Mouse (Mus musculus) hindbrain, embryonic 12.5 days (tissue): ENCODE results near the gene Grik3. TPM values are rescaled to one million over a fixed set of nuclear protein-coding genes. Genes with fewer than 3 reads are reported as not detected.

ENCODE experiments used
- ATAC-seq: fragments of 200-750 bp; cut with Nextera tagmentation; 2 replicates; pipeline ENCODE4 v1.8.0; 2017; ENCODE audit warnings: moderate TSS enrichment; ENCODE audit not compliant: low FRiP score
- H3K27ac ChIP-seq: fragments of 300-500 bp; sonication (generic); 2 replicates; pipeline ENCODE4 v1.5.1; 2016; ENCODE audit warnings: mild to moderate bottlenecking
- H3K27me3 ChIP-seq: fragments of 300-500 bp; sonication (generic); 2 replicates; pipeline ENCODE4 v1.6.1; 2016; ENCODE audit warnings: mild to moderate bottlenecking
- H3K36me3 ChIP-seq: fragments of 300-500 bp; sonication (generic); 2 replicates; pipeline ENCODE4 v1.6.1; 2016; ENCODE audit warnings: mild to moderate bottlenecking
- H3K4me1 ChIP-seq: fragments of 300-500 bp; sonication (generic); 2 replicates; pipeline ENCODE4 v1.6.1; 2016
- H3K4me2 ChIP-seq: fragments of 300-500 bp; sonication (generic); replicated peaks from 2 replicates; pipeline ENCODE4 v1.6.1; 2016; ENCODE audit warnings: mild to moderate bottlenecking
- H3K4me3 ChIP-seq: fragments of 300-500 bp; sonication (generic); 2 replicates; pipeline ENCODE4 v1.5.1; 2016; ENCODE audit warnings: mild to moderate bottlenecking
- H3K9ac ChIP-seq: fragments of 300-500 bp; sonication (generic); 2 replicates; pipeline ENCODE4 v1.6.1; 2016; ENCODE audit warnings: mild to moderate bottlenecking, moderate library complexity
- H3K9me3 ChIP-seq: fragments of 300-500 bp; sonication (generic); replicated peaks from 2 replicates; pipeline ENCODE4 v1.6.1; 2016; ENCODE audit warnings: mild to moderate bottlenecking
- WGBS: fragments of 180-500 bp; shearing (Covaris S2); methylation state at CpG from one replicate; pipeline ENCODE4 v1.1.7; 2016; 5-methylcytosine and 5-hydroxymethylcytosine counted together
- polyA plus RNA-seq: library from polyadenylated mRNA; unstranded; fragments of >200 nt; fragmentation: Nextera tagmentation; extraction: Ambion mirVana; gene quantifications from 2 replicates; pipeline ENCODE4 v1.2.1, GENCODE M21; 2016

The Grik3 gene
- polyA plus RNA-seq, 1 experiment from 2014 or later, result 3.8 TPM

GRCm38 (mm10) chr4:125696182-125696939 lies 205.9 kb downstream of the Grik3 start:
- Histone ChIP-seq H3K27me3 (peaks cover 8% of the 10 kb centered on the region; the same call in 1 of the 2 replicates), H3K9ac (no peak overlapping the region), H3K36me3 (no peaks in the 10 kb centered on the region; the same call in 1 of the 2 replicates), H3K9me3 (no peaks in the 10 kb centered on the region), H3K27ac (peak overlapping the region; percentile 62), H3K4me1 (peaks cover 31% of the 10 kb centered on the region), H3K4me3 (no peak overlapping the region), H3K4me2 (peak overlapping the region; percentile 5; the same call in 1 of the 2 replicates)
- peak; percentile 96 for ATAC-seq
- 10% methylated on average over 18 of the region's 18 CpGs for WGBS

DNA sequence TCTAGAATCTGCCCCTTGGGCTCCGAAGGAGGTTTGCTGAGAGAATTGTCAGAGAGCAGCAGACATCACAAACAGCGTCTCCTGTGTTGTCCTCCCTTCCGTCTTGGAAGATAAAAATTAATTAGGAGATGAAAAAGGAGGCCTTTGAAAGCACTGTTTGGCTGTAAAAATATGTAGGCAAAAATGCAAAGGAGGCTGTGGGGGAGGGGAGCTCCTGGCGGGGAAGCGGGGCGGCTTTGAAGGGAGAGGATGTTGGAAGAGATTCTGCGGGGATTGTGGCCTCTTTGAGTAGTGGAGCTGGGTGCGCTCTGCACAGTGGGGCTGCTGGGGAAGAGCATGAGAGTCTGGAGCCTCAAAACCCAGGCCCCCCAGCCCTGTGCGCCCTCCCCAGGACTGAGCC lies 207.1 kb downstream of the Grik3 start:
- Histone ChIP-seq H3K4me2 (no peak overlapping the region), H3K27ac (no peak overlapping the region), H3K4me3 (no peak overlapping the region), H3K9ac (peak overlapping the region; percentile 44), H3K4me1 (peaks cover 33% of the 10 kb centered on the region), H3K27me3 (peaks cover 10% of the 10 kb centered on the region; the same call in 1 of the 2 replicates), H3K9me3 (no peaks in the 10 kb centered on the region), H3K36me3 (no peaks in the 10 kb centered on the region)
- WGBS, result 18% methylated on average over 9 of the region's 9 CpGs
- ATAC-seq, result no peak

GRCm38 (mm10) chr4:125699056-125699455 lies 208.6 kb downstream of the Grik3 start:
- Histone ChIP-seq H3K27ac (no peak overlapping the region), H3K36me3 (no peaks in the 10 kb centered on the region), H3K9ac (no peak overlapping the region), H3K4me2 (no peak overlapping the region), H3K4me1 (peaks cover 40% of the 10 kb centered on the region), H3K27me3 (peaks cover 10% of the 10 kb centered on the region; the same call in 1 of the 2 replicates), H3K4me3 (no peak overlapping the region), H3K9me3 (no peaks in the 10 kb centered on the region)
- no peak for ATAC-seq
- 83% methylated on average over 7 of the region's 7 CpGs for WGBS

- Histone ChIP-seq H3K4me2 (no peak overlapping the region), H3K9ac (no peak overlapping the region), H3K4me1 (peaks cover 40% of the 10 kb centered on the region), H3K9me3 (no peaks in the 10 kb centered on the region), H3K36me3 (0 out of 2 replicates have a peak, but pooled peaks cover 5% of the 10 kb centered on the region), H3K27ac (no peak overlapping the region), H3K27me3 (peaks cover 18% of the 10 kb centered on the region; the same call in 1 of the 2 replicates), H3K4me3 (no peak overlapping the region)
- no peak for ATAC-seq
- 73% methylated on average over 8 of the region's 8 CpGs for WGBS
Measured at GRCm38 (mm10) chr4:125700331-125700730, 209.8 kb downstream of the Grik3 start.

DNA sequence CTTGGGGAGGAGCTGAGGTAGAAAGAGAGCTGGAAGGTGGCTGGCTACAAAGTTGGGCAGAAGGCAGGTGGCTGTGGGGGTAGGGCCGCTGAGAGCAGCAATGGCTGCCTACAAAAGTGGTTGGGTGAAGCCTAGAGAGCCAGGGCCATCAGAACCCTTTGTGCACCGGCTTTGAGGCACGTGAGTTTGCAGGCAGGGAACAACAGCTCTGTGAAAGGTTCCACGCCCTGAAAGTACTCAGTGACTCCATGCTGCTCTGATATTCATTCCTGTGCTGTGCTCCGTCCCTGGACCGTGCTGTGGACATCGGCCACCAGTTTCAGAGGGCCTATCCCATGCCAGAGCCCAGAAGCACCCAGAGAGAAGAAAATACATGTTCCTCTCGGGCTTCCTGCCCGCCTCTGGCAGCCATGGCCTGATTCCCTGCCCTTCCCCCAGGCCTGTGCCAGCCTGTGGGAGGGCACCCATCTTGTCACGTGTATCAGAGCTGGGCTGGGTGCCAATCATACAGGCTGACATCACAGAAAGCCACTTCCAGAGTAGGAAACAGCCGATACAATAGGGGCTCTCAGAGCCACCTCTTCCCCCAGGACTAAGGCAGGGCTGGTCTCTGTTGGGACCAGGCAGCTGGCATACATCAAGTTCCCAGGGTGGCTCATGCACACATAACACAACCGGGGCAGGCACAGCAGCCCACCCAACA lies 212.3 kb downstream of the Grik3 start:
- 0 out of 2 replicates have a peak overlapping the region, but pooled peaks have one; percentile 35 for H3K27ac ChIP-seq
- H3K27me3 ChIP-seq, result peaks cover 18% of the 10 kb centered on the region; the same call in 1 of the 2 replicates
- 77% methylated on average over 12 of the region's 12 CpGs for WGBS
- peaks cover 16% of the 10 kb centered on the region for H3K4me1 ChIP-seq
- no peak overlapping the region for H3K9ac ChIP-seq
- H3K36me3 ChIP-seq, result peaks cover 6% of the 10 kb centered on the region; the same call in 1 of the 2 replicates
- H3K9me3 ChIP-seq, result no peaks in the 10 kb centered on the region
- ATAC-seq, result peak; percentile 58
- no peak overlapping the region for H3K4me2 ChIP-seq
- no peak overlapping the region for H3K4me3 ChIP-seq

- 0 out of 2 replicates have a peak overlapping the region, but pooled peaks have one; percentile 35 for H3K27ac ChIP-seq
- H3K9me3 ChIP-seq, result no peaks in the 10 kb centered on the region
- ATAC-seq, result peak; percentile 40
- 46% methylated on average over 4 of the region's 4 CpGs for WGBS
- H3K4me2 ChIP-seq, result no peak overlapping the region
- H3K36me3 ChIP-seq, result peaks cover 12% of the 10 kb centered on the region
- H3K4me3 ChIP-seq, result no peak overlapping the region
- peaks cover 11% of the 10 kb centered on the region; the same call in 1 of the 2 replicates for H3K4me1 ChIP-seq
- no peak overlapping the region for H3K9ac ChIP-seq
- H3K27me3 ChIP-seq, result peaks cover 17% of the 10 kb centered on the region; the same call in 1 of the 2 replicates
Measured at GRCm38 (mm10) chr4:125703310-125703690, 212.8 kb downstream of the Grik3 start.

DNA sequence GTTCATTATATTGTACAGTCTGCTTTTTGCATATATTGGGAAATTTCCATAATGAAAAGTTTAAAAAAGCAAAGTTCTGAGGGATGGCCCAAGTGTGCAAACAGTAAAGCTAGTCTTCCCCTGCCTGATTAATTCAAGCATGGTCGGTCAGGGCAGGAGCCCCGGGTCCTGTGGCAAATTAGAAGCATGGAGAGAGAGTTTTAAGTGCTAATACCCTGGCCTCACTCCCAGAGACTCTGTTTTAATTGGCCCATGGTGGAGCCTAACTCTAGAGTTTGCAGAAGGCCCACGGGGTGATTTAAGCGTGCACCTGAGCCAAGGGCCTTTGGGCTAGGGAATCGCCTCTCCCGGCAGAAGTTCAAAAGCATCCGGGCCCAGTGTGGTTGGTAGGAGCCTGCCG lies 215.2 kb downstream of the Grik3 start:
- Histone ChIP-seq H3K9ac (no peak overlapping the region), H3K4me1 (peaks cover 11% of the 10 kb centered on the region; the same call in 1 of the 2 replicates), H3K27ac (no peak overlapping the region), H3K4me2 (no peak overlapping the region), H3K4me3 (no peak overlapping the region), H3K36me3 (peaks cover 19% of the 10 kb centered on the region), H3K27me3 (peaks cover 17% of the 10 kb centered on the region; the same call in 1 of the 2 replicates), H3K9me3 (no peaks in the 10 kb centered on the region)
- WGBS, result 73% methylated on average over 8 of the region's 8 CpGs
- ATAC-seq, result no peak

- ATAC-seq, result no peak
- WGBS, result 79% methylated on average over 10 of the region's 10 CpGs
- Histone ChIP-seq H3K9ac (no peak overlapping the region), H3K27ac (no peak overlapping the region), H3K4me1 (peaks cover 5% of the 10 kb centered on the region; the same call in 1 of the 2 replicates), H3K36me3 (peaks cover 19% of the 10 kb centered on the region), H3K4me2 (no peak overlapping the region), H3K27me3 (0 out of 2 replicates have a peak, but pooled peaks cover 6% of the 10 kb centered on the region), H3K4me3 (no peak overlapping the region), H3K9me3 (no peaks in the 10 kb centered on the region)
Measured at GRCm38 (mm10) chr4:125709716-125710115, 219.2 kb downstream of the Grik3 start.

GRCm38 (mm10) chr4:125717881-125718280 lies 227.4 kb downstream of the Grik3 start:
- no peak overlapping the region for H3K4me2 ChIP-seq
- H3K27ac ChIP-seq, result peak overlapping the region; percentile 62; the same call in 1 of the 2 replicates
- 51% methylated on average over 5 of the region's 6 CpGs for WGBS
- no peaks in the 10 kb centered on the region for H3K36me3 ChIP-seq
- no peaks in the 10 kb centered on the region; the same call in none of the 2 replicates for H3K27me3 ChIP-seq
- peaks cover 42% of the 10 kb centered on the region for H3K4me1 ChIP-seq
- no peak overlapping the region for H3K9ac ChIP-seq
- ATAC-seq, result no peak
- no peaks in the 10 kb centered on the region for H3K9me3 ChIP-seq
- H3K4me3 ChIP-seq, result no peak overlapping the region

GRCm38 (mm10) chr4:125718429-125719140 lies 228.1 kb downstream of the Grik3 start:
- ATAC-seq, result peak; percentile 34
- peaks cover 42% of the 10 kb centered on the region for H3K4me1 ChIP-seq
- no peaks in the 10 kb centered on the region for H3K36me3 ChIP-seq
- H3K4me3 ChIP-seq, result no peak overlapping the region
- H3K4me2 ChIP-seq, result no peak overlapping the region
- H3K27me3 ChIP-seq, result peaks cover 1% of the 10 kb centered on the region
- H3K9ac ChIP-seq, result no peak overlapping the region
- H3K9me3 ChIP-seq, result no peaks in the 10 kb centered on the region
- H3K27ac ChIP-seq, result peak overlapping the region; percentile 62
- WGBS, result 30% methylated on average over 18 of the region's 18 CpGs

DNA sequence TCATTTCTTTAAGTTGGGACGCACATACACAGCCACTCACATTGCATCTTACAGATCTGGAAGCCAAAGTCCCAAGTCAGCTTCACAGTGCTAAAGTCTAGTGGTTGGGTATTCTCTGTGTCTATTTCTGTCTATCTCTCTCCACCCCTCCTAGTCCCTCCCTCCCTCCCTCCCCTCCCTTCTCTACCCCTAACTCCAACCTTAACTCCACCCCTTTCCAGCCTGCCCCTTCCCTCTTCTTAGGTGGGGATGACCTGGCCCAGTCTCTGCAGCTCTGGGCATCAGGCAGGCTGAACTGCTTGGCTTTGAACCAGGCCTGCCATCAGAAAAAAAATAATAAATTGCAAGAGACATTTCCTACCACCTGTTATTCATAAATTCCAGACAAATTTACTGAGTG lies 235.7 kb downstream of the Grik3 start:
- Histone ChIP-seq H3K4me2 (peak overlapping the region; percentile 53), H3K9ac (no peak overlapping the region), H3K9me3 (no peaks in the 10 kb centered on the region), H3K27me3 (peaks cover 33% of the 10 kb centered on the region), H3K4me1 (peaks cover 42% of the 10 kb centered on the region), H3K36me3 (no peaks in the 10 kb centered on the region), H3K4me3 (no peak overlapping the region), H3K27ac (no peak overlapping the region)
- 85% methylated on average over 1 of the region's 1 CpGs for WGBS
- no peak for ATAC-seq
